Mouse (Mus musculus): ENCODE measurements at regions not wholly inside any gene's neighbourhood (a gene's known extent, or its start where the extent isn't known, plus 50 kb on each side); places are given as distances from the start of the nearest gene placed in this dataset.

- TF ChIP-seq CTCF (IDR thresholded peaks at IDR 0.05; ENCODE audit: low read depth) = no peak
- no peak for TF ChIP-seq EP300 (IDR thresholded peaks at IDR 0.05; ENCODE audit: low read depth)
These were observed 435.5 kb upstream of the Sox9 start for GRCm38 (mm10) chr11:112346532-112346931.
